Mouse (Mus musculus) kidney, embryonic 14.5 days (tissue): Measurements from ENCODE around the gene Olfr1023. TPM values are rescaled to one million over a fixed set of nuclear protein-coding genes. Genes with fewer than 3 reads are reported as not detected.

Source experiments
- ATAC-seq: fragments of 200-750 bp; cut with Nextera tagmentation; 2 replicates; pipeline ENCODE4 v1.8.0; 2017; ENCODE audit warnings: moderate number of reproducible peaks, mild to moderate bottlenecking, moderate TSS enrichment, moderate library complexity; ENCODE audit not compliant: low FRiP score, low TSS enrichment
- H3K27ac ChIP-seq: fragments of 300-500 bp; sonication (generic); 2 replicates; pipeline ENCODE4 v1.5.1; 2014; ENCODE audit warnings: low read depth, mild to moderate bottlenecking, low read length, moderate library complexity, mixed read lengths
- H3K27me3 ChIP-seq: fragments of 300-500 bp; sonication (generic); 2 replicates; pipeline ENCODE4 v1.6.1; 2014; ENCODE audit warnings: mild to moderate bottlenecking, low read length; ENCODE audit not compliant: control insufficient read depth, insufficient read depth
- H3K36me3 ChIP-seq: fragments of 300-500 bp; sonication (generic); 2 replicates; pipeline ENCODE4 v1.6.1; 2014; ENCODE audit warnings: low read length, mixed read lengths; ENCODE audit not compliant: control insufficient read depth, insufficient read depth
- H3K4me1 ChIP-seq: fragments of 300-500 bp; sonication (generic); 2 replicates; pipeline ENCODE4 v1.6.1; 2014; ENCODE audit warnings: low read length, mixed read lengths; ENCODE audit not compliant: control insufficient read depth, insufficient read depth
- H3K4me2 ChIP-seq: fragments of 300-500 bp; sonication (generic); replicated peaks from 2 replicates; pipeline ENCODE4 v1.6.1; 2014; ENCODE audit warnings: low read depth, mild to moderate bottlenecking, low read length
- H3K4me3 ChIP-seq: fragments of 300-500 bp; sonication (generic); 2 replicates; pipeline ENCODE4 v1.5.1; 2014; ENCODE audit warnings: mild to moderate bottlenecking, low read length
- H3K9ac ChIP-seq: fragments of 300-500 bp; sonication (generic); 2 replicates; pipeline ENCODE4 v1.6.1; 2014; ENCODE audit warnings: low read depth, mild to moderate bottlenecking, low read length, moderate library complexity
- H3K9me3 ChIP-seq: fragments of 300-500 bp; sonication (generic); 2 replicates; pipeline ENCODE4 v1.6.1; 2016; ENCODE audit warnings: low read length; ENCODE audit not compliant: control insufficient read depth
- WGBS: fragments of 180-500 bp; shearing (Covaris S2); extraction: QIAGEN DNeasy Blood & Tissue Kit; methylation state at CpG from one replicate; pipeline ENCODE4 v1.1.7; 2014; 5-methylcytosine and 5-hydroxymethylcytosine counted together
- polyA plus RNA-seq: library from polyadenylated mRNA; unstranded; fragments of >200 nt; fragmentation: Nextera tagmentation; extraction: Ambion mirVana; gene quantifications from 2 replicates; pipeline ENCODE4 v1.2.1, GENCODE M21; 2014

Olfr1023 gene
- not detected in 2 replicates for polyA plus RNA-seq

DNA sequence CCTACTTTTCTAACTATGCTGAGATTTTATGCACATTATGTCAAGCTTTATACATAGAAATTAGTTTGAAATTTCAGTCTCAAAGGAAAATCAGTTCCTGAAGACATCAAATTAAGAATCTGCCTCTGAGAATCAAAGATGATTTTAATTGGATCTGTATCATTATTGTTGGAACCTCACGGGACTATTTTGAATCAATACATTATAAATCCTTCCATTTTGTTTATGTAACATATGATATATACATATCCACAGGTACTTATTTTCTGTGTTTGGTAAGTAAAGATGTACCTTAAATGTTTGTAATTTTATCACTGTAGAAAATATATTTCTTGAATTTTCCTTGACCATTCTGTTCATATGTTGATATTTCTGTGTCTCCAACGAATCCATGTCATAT lies at the start of gene Olfr1023:
Gene Olfr1023, plus strand, starts transcription at position 301 of the 400 bp plus-strand sequence.
- no peaks in the 10 kb centered on the region for H3K36me3 ChIP-seq
- H3K27me3 ChIP-seq: no peaks in the 10 kb centered on the region
- H3K4me1 ChIP-seq: no peaks in the 10 kb centered on the region
- no peak for ATAC-seq
- H3K9ac ChIP-seq: no peak within 1 kb of the TSS
- 77% methylated on average over 2 of the region's 2 CpGs for WGBS
- no peaks in the 10 kb centered on the region for H3K9me3 ChIP-seq
- H3K4me3 ChIP-seq: no peak within 1 kb of the TSS
- no peak within 1 kb of the TSS for H3K27ac ChIP-seq
- H3K4me2 ChIP-seq: no peak within 1 kb of the TSS

GRCm38 (mm10) chr2:85845383-85845782 lies 40.1 kb upstream of the Olfr1023 start, which contains the start of gene Olfr1019:
TSS of gene Olfr1019 (minus strand) at chr2:85845483.
- Histone ChIP-seq H3K4me3 (no peak within 1 kb of the TSS), H3K27ac (no peak within 1 kb of the TSS), H3K36me3 (no peaks in the 10 kb centered on the region), H3K4me1 (no peaks in the 10 kb centered on the region), H3K27me3 (no peaks in the 10 kb centered on the region), H3K9ac (no peak within 1 kb of the TSS), H3K9me3 (no peaks in the 10 kb centered on the region), H3K4me2 (no peak within 1 kb of the TSS)
- no peak for ATAC-seq

- H3K27me3 ChIP-seq: no peaks in the 10 kb centered on the region
- no peak within 1 kb of the TSS for H3K4me2 ChIP-seq
- no peaks in the 10 kb centered on the region for H3K9me3 ChIP-seq
- no peaks in the 10 kb centered on the region for H3K36me3 ChIP-seq
- H3K4me3 ChIP-seq: no peak within 1 kb of the TSS
- no peak within 1 kb of the TSS for H3K27ac ChIP-seq
- no peaks in the 10 kb centered on the region for H3K4me1 ChIP-seq
- WGBS: 84% methylated on average over 1 of the region's 1 CpGs
- H3K9ac ChIP-seq: no peak within 1 kb of the TSS
- ATAC-seq: no peak
Observed at GRCm38 (mm10) chr2:85846730-85847129, 38.7 kb upstream of the Olfr1023 start, which contains the start of gene Olfr1020. TSS of gene Olfr1020 (plus strand) at chr2:85847030.

DNA sequence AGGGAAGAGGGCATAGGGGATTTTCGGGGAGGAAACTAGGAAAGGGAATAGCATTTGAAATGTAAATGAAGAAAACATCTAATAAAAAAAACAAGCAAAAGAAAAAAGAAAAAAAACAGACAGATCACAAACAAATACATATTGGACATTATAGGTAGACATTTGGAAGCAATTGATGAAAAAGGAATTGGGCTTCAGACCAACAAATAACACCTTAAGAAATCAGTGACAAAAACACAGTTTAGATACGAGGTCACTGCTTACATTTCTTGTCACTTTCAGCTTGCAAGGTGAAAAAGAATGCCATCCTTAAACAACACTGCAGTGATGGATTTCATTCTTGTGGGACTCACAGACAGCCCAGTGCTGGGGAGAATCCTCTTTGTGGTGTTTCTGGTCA lies 17.1 kb upstream of the Olfr1023 start, which contains the start of gene Olfr1022:
Gene Olfr1022, plus strand, starts transcription at position 301 of the 400 bp plus-strand sequence.
- Histone ChIP-seq H3K36me3 (no peaks in the 10 kb centered on the region), H3K4me2 (no peak within 1 kb of the TSS), H3K27me3 (no peaks in the 10 kb centered on the region), H3K9me3 (no peaks in the 10 kb centered on the region), H3K27ac (no peak within 1 kb of the TSS), H3K9ac (no peak within 1 kb of the TSS), H3K4me3 (no peak within 1 kb of the TSS), H3K4me1 (no peaks in the 10 kb centered on the region)
- no peak for ATAC-seq
- 56% methylated on average over 2 of the region's 2 CpGs for WGBS

DNA sequence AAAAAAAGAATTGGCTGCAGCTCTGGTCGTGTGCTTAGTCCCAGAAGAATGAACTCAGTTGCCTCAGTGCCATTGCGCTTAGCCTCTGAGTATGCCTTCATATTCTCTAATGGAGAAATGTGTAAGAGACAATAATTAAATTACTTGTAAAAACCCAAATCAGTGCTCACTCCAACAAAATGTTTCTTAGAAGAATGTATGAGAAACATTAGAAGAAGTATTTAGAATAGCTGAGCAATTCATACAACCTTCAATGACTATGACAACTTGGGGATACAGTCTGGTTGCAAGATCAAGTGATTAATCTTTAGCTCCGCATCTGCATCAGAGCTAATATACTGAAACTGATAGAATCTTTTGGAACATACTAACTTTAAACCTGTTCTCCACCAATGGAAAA lies 19.5 kb downstream of the Olfr1023 start, which contains the start of gene Olfr1024:
Gene Olfr1024, minus strand, starts transcription at position 101 of the 400 bp plus-strand sequence.
- H3K36me3 ChIP-seq: no peaks in the 10 kb centered on the region

DNA sequence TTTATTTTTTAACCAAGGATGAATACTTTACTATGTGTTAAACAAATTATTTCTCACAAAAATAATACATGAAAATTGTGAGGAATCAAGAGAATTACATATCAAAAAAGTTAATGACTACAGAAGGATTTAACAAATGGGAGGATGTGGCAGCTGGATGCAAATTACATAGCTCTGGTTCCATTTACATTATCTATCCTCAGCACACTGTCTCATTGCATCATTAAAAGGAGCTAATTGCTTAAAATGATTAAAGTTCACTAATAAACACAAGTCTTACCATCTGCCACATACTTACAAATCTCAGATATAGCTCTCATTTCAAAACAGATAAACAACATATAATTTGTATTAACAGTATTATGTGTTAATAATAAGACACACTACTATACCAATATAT lies 27.8 kb downstream of the Olfr1023 start:
- Histone ChIP-seq H3K4me2 (no peak overlapping the region), H3K4me1 (no peaks in the 10 kb centered on the region), H3K9me3 (no peaks in the 10 kb centered on the region), H3K4me3 (no peak overlapping the region), H3K9ac (no peak overlapping the region), H3K27me3 (no peaks in the 10 kb centered on the region), H3K36me3 (no peaks in the 10 kb centered on the region), H3K27ac (no peak overlapping the region)
- no peak for ATAC-seq

More for the DNA sequence above, 19.5 kb downstream of the Olfr1023 start, which contains the start of gene Olfr1024:
- Histone ChIP-seq H3K9me3 (0 out of 2 replicates have a peak, but pooled peaks cover 1% of the 10 kb centered on the region), H3K4me3 (no peak within 1 kb of the TSS), H3K27me3 (no peaks in the 10 kb centered on the region), H3K9ac (no peak within 1 kb of the TSS), H3K27ac (no peak within 1 kb of the TSS), H3K4me1 (no peaks in the 10 kb centered on the region), H3K4me2 (no peak within 1 kb of the TSS)
- WGBS: 85% methylated on average over 3 of the region's 3 CpGs
- no peak for ATAC-seq

GRCm38 (mm10) chr2:85914893-85915292 lies 29.5 kb downstream of the Olfr1023 start, which contains the start of gene Olfr1025-ps1:
TSS of gene Olfr1025-ps1 (plus strand) at chr2:85915193.
- no peak within 1 kb of the TSS for H3K9ac ChIP-seq
- no peaks in the 10 kb centered on the region for H3K4me1 ChIP-seq
- no peaks in the 10 kb centered on the region for H3K9me3 ChIP-seq
- no peak for ATAC-seq
- no peaks in the 10 kb centered on the region for H3K27me3 ChIP-seq
- no peak within 1 kb of the TSS for H3K4me2 ChIP-seq
- H3K4me3 ChIP-seq: no peak within 1 kb of the TSS
- H3K27ac ChIP-seq: no peak within 1 kb of the TSS
- H3K36me3 ChIP-seq: no peaks in the 10 kb centered on the region
- 64% methylated on average over 1 of the region's 1 CpGs for WGBS

DNA sequence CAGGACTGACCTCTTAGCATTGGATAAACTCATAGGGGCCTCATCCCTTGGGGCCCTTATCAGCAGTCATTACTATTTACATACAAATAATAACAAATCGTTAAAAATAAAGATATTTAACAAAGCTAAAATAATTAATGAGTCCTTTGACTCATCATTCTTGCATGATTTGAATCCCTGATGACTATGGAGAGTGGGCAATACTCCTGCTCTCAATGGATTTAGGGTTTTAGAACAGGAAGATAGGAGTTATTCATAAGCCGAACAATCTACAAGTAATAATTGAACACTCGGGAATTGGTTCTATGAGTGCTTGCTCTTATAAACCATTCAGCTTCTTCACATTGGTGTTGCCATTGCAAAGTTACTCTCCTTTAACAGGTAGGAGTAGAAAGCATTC lies 35.8 kb downstream of the Olfr1023 start, which contains the start of gene Olfr1026:
Gene Olfr1026, plus strand, starts transcription at position 301 of the 400 bp plus-strand sequence.
- 92% methylated on average over 3 of the region's 3 CpGs for WGBS
- ATAC-seq: no peak
- H3K9ac ChIP-seq: no peak within 1 kb of the TSS

More for the DNA sequence above, 35.8 kb downstream of the Olfr1023 start, which contains the start of gene Olfr1026:
- Histone ChIP-seq H3K9me3 (no peaks in the 10 kb centered on the region), H3K4me2 (no peak within 1 kb of the TSS), H3K27ac (no peak within 1 kb of the TSS), H3K4me1 (no peaks in the 10 kb centered on the region), H3K36me3 (no peaks in the 10 kb centered on the region), H3K4me3 (no peak within 1 kb of the TSS), H3K27me3 (no peaks in the 10 kb centered on the region)
